Mouse (Mus musculus) liver, embryonic 15.5 days (tissue): ENCODE measurements at regions not wholly inside any gene's neighbourhood (a gene's known extent, or its start where the extent isn't known, plus 50 kb on each side); places are given as distances from the start of the nearest gene placed in this dataset.

Source experiments
- ATAC-seq: fragments of 200-750 bp; cut with Nextera tagmentation; 2 replicates; pipeline ENCODE4 v1.8.0; 2017; ENCODE audit warnings: moderate number of reproducible peaks, mild to moderate bottlenecking, moderate library complexity; ENCODE audit not compliant: insufficient read depth
- H3K27ac ChIP-seq: fragments of 300-500 bp; sonication (generic); replicated peaks from 2 replicates; pipeline ENCODE4 v1.5.1; 2015; ENCODE audit warnings: mild to moderate bottlenecking, inconsistent platforms
- H3K27me3 ChIP-seq: fragments of 300-500 bp; sonication (generic); 2 replicates; pipeline ENCODE4 v1.6.1; 2015; ENCODE audit warnings: mild to moderate bottlenecking, inconsistent platforms
- H3K36me3 ChIP-seq: fragments of 300-500 bp; sonication (generic); replicated peaks from 2 replicates; pipeline ENCODE4 v1.6.1; 2015; ENCODE audit warnings: moderate library complexity, mild to moderate bottlenecking, inconsistent platforms
- H3K4me1 ChIP-seq: fragments of 300-500 bp; sonication (generic); replicated peaks from 2 replicates; pipeline ENCODE4 v1.6.1; 2015; ENCODE audit warnings: inconsistent platforms
- H3K4me2 ChIP-seq: fragments of 300-500 bp; sonication (generic); 2 replicates; pipeline ENCODE4 v1.6.1; 2015; ENCODE audit warnings: moderate library complexity, mild to moderate bottlenecking, inconsistent platforms
- H3K4me3 ChIP-seq: fragments of 300-500 bp; sonication (generic); replicated peaks from 2 replicates; pipeline ENCODE4 v1.5.1; 2015; ENCODE audit warnings: mild to moderate bottlenecking, inconsistent platforms
- H3K9ac ChIP-seq: fragments of 300-500 bp; sonication (generic); 2 replicates; pipeline ENCODE4 v1.6.1; 2015; ENCODE audit warnings: moderate library complexity, mild to moderate bottlenecking, inconsistent platforms
- H3K9me3 ChIP-seq: fragments of 300-500 bp; sonication (generic); replicated peaks from 2 replicates; pipeline ENCODE4 v1.6.1; 2016; ENCODE audit warnings: inconsistent platforms
- WGBS: fragments of 180-500 bp; shearing (Covaris S2); methylation state at CpG from one replicate; pipeline ENCODE4 v1.1.7; 2015; ENCODE audit warnings: mixed read lengths; ENCODE audit not compliant: insufficient replicate concordance; 5-methylcytosine and 5-hydroxymethylcytosine counted together

GRCm38 (mm10) chr5:133385374-133386349 is 713.8 kb upstream of the Castor2 start:
- Histone ChIP-seq H3K4me1 (no peaks in the 10 kb centered on the region), H3K4me3 (no peak overlapping the region), H3K9me3 (no peaks in the 10 kb centered on the region), H3K4me2 (no peak overlapping the region), H3K9ac (no peak overlapping the region), H3K27me3 (no peaks in the 10 kb centered on the region), H3K36me3 (no peaks in the 10 kb centered on the region), H3K27ac (no peak overlapping the region)
- ATAC-seq: no peak
- WGBS: 51% methylated on average over 10 of the region's 10 CpGs

- Histone ChIP-seq H3K9ac (no peak overlapping the region), H3K36me3 (no peaks in the 10 kb centered on the region), H3K9me3 (no peaks in the 10 kb centered on the region), H3K27me3 (no peaks in the 10 kb centered on the region), H3K27ac (no peak overlapping the region), H3K4me3 (no peak overlapping the region), H3K4me1 (no peaks in the 10 kb centered on the region), H3K4me2 (no peak overlapping the region)
- no peak for ATAC-seq
- WGBS: 55% methylated on average over 3 of the region's 3 CpGs
Measured at GRCm38 (mm10) chr5:133365771-133366170, 733.7 kb upstream of the Castor2 start.

GRCm38 (mm10) chr5:133347516-133347915 is 752.0 kb upstream of the Castor2 start:
- Histone ChIP-seq H3K4me1 (no peaks in the 10 kb centered on the region), H3K4me2 (no peak overlapping the region), H3K4me3 (no peak overlapping the region), H3K9ac (no peak overlapping the region), H3K27ac (no peak overlapping the region), H3K9me3 (no peaks in the 10 kb centered on the region), H3K27me3 (no peaks in the 10 kb centered on the region), H3K36me3 (no peaks in the 10 kb centered on the region)
- no peak for ATAC-seq
- 70% methylated on average over 3 of the region's 3 CpGs for WGBS

- H3K27me3 ChIP-seq: no peaks in the 10 kb centered on the region
- H3K9me3 ChIP-seq: no peaks in the 10 kb centered on the region
- H3K36me3 ChIP-seq: no peaks in the 10 kb centered on the region
- no peak overlapping the region for H3K4me3 ChIP-seq
- H3K4me1 ChIP-seq: no peaks in the 10 kb centered on the region
- H3K4me2 ChIP-seq: no peak overlapping the region
- no peak for ATAC-seq
- H3K27ac ChIP-seq: no peak overlapping the region
- no peak overlapping the region for H3K9ac ChIP-seq
- 65% methylated on average over 3 of the region's 3 CpGs for WGBS
Measured at GRCm38 (mm10) chr5:133341973-133342372, 757.5 kb upstream of the Castor2 start.

GRCm38 (mm10) chr5:133320626-133321025 is 777.5 kb upstream of the Auts2 start:
- no peak overlapping the region for H3K27ac ChIP-seq
- no peak overlapping the region for H3K9ac ChIP-seq
- H3K4me2 ChIP-seq: no peak overlapping the region
- H3K27me3 ChIP-seq: no peaks in the 10 kb centered on the region
- H3K4me1 ChIP-seq: no peaks in the 10 kb centered on the region
- no peak for ATAC-seq
- H3K4me3 ChIP-seq: no peak overlapping the region
- WGBS: 22% methylated on average over 2 of the region's 2 CpGs
- H3K9me3 ChIP-seq: no peaks in the 10 kb centered on the region
- no peaks in the 10 kb centered on the region for H3K36me3 ChIP-seq

GRCm38 (mm10) chr5:133320206-133320605 is 777.1 kb upstream of the Auts2 start:
- no peaks in the 10 kb centered on the region for H3K4me1 ChIP-seq
- no peaks in the 10 kb centered on the region for H3K27me3 ChIP-seq
- no peak overlapping the region for H3K4me2 ChIP-seq
- no peak for ATAC-seq
- H3K9me3 ChIP-seq: no peaks in the 10 kb centered on the region
- 32% methylated on average over 1 of the region's 1 CpGs for WGBS
- H3K9ac ChIP-seq: no peak overlapping the region
- no peaks in the 10 kb centered on the region for H3K36me3 ChIP-seq
- no peak overlapping the region for H3K4me3 ChIP-seq
- H3K27ac ChIP-seq: no peak overlapping the region

GRCm38 (mm10) chr5:133314031-133314430 is 770.9 kb upstream of the Auts2 start:
- no peaks in the 10 kb centered on the region for H3K9me3 ChIP-seq
- no peaks in the 10 kb centered on the region for H3K4me1 ChIP-seq
- H3K4me2 ChIP-seq: no peak overlapping the region
- ATAC-seq: no peak
- H3K27ac ChIP-seq: no peak overlapping the region
- no peak overlapping the region for H3K9ac ChIP-seq
- 50% methylated on average over 7 of the region's 7 CpGs for WGBS
- no peaks in the 10 kb centered on the region for H3K36me3 ChIP-seq
- no peak overlapping the region for H3K4me3 ChIP-seq
- no peaks in the 10 kb centered on the region for H3K27me3 ChIP-seq

GRCm38 (mm10) chr5:133310979-133311890 is 768.1 kb upstream of the Auts2 start:
- 49% methylated on average over 6 of the region's 6 CpGs for WGBS
- H3K4me3 ChIP-seq: no peak overlapping the region

GRCm38 (mm10) chr5:133267887-133268286 is 724.7 kb upstream of the Auts2 start:
- no peak overlapping the region for H3K4me2 ChIP-seq
- no peaks in the 10 kb centered on the region for H3K9me3 ChIP-seq
- H3K4me1 ChIP-seq: no peaks in the 10 kb centered on the region
- H3K4me3 ChIP-seq: no peak overlapping the region
- 69% methylated on average over 7 of the region's 7 CpGs for WGBS
- H3K27ac ChIP-seq: no peak overlapping the region
- no peaks in the 10 kb centered on the region for H3K27me3 ChIP-seq
- no peaks in the 10 kb centered on the region for H3K36me3 ChIP-seq
- ATAC-seq: no peak
- no peak overlapping the region for H3K9ac ChIP-seq

More at GRCm38 (mm10) chr5:133310979-133311890, 768.1 kb upstream of the Auts2 start:
- no peaks in the 10 kb centered on the region for H3K4me1 ChIP-seq
- no peak overlapping the region for H3K9ac ChIP-seq
- no peak overlapping the region for H3K27ac ChIP-seq
- H3K9me3 ChIP-seq: no peaks in the 10 kb centered on the region
- H3K36me3 ChIP-seq: no peaks in the 10 kb centered on the region
- no peak overlapping the region for H3K4me2 ChIP-seq
- no peaks in the 10 kb centered on the region for H3K27me3 ChIP-seq
- no peak for ATAC-seq

GRCm38 (mm10) chr5:133267356-133267755 is 724.2 kb upstream of the Auts2 start:
- no peak for ATAC-seq
- 31% methylated on average over 2 of the region's 2 CpGs for WGBS

GRCm38 (mm10) chr5:133264976-133265375 is 721.8 kb upstream of the Auts2 start:
- H3K9ac ChIP-seq: no peak overlapping the region
- H3K36me3 ChIP-seq: no peaks in the 10 kb centered on the region
- H3K4me2 ChIP-seq: no peak overlapping the region
- H3K4me3 ChIP-seq: no peak overlapping the region
- H3K27me3 ChIP-seq: no peaks in the 10 kb centered on the region
- no peak overlapping the region for H3K27ac ChIP-seq
- WGBS: 58% methylated on average over 7 of the region's 7 CpGs
- no peak for ATAC-seq
- H3K9me3 ChIP-seq: no peaks in the 10 kb centered on the region
- H3K4me1 ChIP-seq: no peaks in the 10 kb centered on the region

More at GRCm38 (mm10) chr5:133267356-133267755, 724.2 kb upstream of the Auts2 start:
- no peak overlapping the region for H3K27ac ChIP-seq
- H3K36me3 ChIP-seq: no peaks in the 10 kb centered on the region
- no peaks in the 10 kb centered on the region for H3K9me3 ChIP-seq
- no peak overlapping the region for H3K4me2 ChIP-seq
- no peak overlapping the region for H3K4me3 ChIP-seq
- H3K4me1 ChIP-seq: no peaks in the 10 kb centered on the region
- H3K9ac ChIP-seq: no peak overlapping the region
- H3K27me3 ChIP-seq: no peaks in the 10 kb centered on the region
